Mouse (Mus musculus): ENCODE results near the gene Slc12a1.
A peak's percentile ranks its signal among the peaks of the same experiment; 100 is the strongest.
"Not testable (repeated sequence)": the region's sequence is repeated elsewhere in the genome, so short reads cannot be mapped to it uniquely, and the experiment has no call there.

The Slc12a1 gene

DNA sequence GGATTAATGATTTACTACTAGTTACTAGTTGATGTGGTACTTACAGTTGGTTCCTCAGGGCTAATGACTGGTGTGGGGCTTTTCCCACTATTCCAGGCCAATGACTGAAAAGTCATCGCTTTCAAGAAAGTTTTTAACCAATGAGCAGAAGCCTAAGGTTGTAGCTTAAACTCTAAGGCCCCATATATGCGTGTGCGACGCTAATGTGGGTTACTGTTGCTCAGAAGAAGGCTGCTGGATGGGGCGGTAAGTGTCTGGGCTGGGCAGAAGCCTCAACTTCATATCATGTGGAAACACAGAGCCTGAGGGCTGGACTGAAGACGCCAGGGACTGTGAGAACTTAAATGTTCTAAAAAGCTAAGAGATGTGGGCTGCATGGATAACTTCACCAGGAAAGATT is at the start of gene Slc12a1:
Slc12a1 (plus strand) TSS at position 118 of the 400 bp plus-strand sequence.
- DNase-seq: no peak

DNA sequence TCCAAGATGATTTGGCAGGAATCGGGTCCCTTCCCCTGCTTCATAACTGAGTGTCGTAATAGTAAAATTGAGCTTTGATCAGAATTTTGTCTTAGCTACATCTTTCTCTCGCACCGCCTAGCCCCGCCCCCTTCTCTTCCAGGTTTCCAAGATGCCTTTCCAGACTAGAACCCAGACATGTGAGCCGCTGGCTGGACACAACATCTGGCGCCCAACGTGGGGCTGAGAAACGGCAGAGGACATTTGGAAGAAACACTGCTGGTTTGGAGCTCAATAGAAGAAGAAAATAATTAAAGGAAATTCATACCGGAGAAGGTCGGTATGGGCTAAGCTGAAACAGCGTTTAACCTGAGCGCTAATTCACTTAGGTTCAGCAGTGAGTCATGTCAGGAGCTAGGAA is 47.8 kb upstream of the Slc12a1 start:
- DNase-seq: not testable (repeated sequence)

DNA sequence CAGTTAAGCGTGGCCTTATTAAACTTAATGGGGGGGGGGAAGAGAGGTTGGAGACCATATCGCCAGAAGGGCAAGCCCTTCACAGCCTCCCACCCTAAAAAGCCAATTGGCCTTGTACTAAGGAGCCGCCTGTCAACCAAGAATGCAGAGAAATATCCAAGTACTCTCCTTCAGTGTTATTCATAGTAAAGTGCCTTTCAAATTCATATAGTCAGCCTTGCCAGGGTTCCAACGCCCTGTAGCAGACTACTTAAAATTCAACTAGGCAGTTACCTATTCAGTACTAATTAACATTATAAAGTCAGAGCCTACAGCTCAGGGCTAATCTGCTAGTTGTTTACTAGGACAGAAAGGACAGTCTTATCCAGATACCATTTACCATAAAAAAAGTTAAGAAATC is 45.8 kb upstream of the Slc12a1 start:
- DNase-seq: not testable (repeated sequence)

DNA sequence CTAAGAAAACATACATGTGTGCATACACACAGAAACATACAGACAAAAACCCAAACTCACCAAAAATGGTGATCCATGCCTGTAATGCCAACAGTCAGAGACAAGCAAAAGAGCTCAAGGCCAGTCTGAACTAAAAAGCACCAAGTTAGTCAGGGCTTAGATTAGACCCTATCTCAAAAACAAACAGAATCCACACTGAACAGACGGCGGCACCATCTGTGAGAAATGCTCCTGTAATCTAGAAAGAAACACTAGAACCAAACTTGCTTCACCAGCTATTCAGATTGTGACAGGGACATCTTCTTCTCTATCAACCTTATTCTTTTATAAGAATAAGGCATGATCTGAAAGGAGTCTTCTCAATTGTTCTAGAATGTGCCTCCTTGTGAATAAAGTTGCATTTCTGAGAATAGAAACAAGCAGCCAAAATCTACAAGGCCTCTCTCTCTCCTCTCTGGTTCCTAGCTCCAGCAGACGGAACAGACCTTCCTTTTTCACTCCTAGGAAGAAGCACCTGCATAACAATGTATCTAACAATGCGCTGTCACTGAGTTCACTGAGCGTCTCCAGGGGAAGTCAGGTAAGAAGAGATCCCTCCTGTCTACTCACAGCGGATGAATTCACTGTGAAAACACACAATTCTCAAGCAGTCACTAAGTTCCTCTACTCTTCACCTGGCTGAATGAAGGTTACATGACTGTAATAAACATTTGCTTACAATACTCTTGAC is 32.8 kb upstream of the Slc12a1 start:
- no peak for DNase-seq

DNA sequence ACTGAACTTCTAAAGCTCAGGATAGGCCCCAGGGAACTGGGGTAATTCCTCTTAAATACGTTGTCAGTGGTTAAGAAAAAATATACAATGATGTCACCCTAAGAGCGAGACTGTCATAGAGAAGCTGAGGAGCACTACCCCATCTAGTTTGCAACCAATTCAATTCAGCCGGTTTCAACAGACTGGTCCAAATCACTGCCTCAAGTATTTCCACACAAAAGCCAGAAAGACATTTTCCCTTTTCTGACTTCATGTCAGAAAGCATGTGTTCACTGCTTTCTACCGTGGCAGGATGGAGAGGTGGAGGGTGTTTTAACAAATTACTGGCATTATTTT is 30.0 kb upstream of the Slc12a1 start:
- no peak for DNase-seq

DNA sequence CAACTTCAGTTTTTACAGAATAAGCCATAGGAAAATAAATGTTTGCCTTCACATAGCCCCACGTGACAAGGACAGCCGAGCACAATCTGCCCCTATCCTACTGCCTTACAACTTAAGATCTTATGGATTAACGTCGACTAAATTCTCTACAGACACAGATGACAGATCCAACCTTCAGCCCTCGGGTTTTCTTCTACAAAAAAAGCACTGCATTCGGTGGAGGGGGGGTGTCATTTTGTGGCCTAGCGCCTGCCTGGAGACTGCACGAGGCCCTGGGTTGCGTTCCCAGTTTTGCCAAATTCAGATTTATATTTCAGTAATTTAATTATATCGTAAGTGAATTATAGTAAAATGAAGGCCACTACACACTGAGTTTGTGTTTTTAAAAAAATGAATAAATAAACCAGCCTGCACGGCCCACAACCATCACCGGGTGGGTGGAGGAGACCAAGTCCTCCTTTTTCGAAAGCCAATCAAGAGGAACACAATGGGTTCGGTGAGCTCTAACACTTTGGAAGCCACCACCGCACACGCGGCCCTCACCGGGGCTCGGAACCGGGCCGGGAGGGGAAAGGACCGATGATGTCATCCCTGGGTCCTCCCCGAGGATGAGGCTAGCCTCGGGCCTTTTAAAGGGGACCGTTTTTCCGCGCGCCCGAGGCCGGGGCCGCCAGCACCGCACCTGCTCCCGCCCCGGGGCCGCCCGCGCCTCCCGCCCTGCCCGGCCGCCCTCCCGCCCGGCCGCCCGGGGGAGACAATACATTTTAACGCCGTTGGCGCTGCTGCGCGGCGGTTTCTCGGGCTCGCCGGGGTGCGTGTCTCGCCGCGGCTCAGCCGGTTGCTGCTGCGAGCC is 29.5 kb upstream of the Slc12a1 start:
- DNase-seq: peak; percentile 56

DNA sequence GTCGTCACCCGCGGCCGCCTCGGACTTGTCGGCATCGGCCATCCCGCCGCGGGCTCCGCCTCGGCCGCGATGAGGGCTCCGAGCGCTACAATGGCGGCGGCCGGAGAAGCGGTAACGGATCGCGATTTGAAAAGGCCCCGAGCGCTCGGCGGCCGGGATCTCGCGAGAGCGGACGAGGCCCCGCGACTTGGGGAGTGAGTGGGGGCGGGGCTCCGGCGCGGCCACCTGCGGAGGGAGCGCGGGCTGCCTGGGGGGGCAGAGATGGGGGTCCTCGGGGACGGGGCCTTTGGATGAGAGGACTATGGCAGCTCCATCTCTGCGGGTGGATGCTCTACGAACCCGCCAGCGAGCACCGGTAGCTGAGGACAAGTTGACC is 28.8 kb upstream of the Slc12a1 start, which contains the start of gene Myef2:
Myef2 (minus strand) TSS at position 185 of the 376 bp plus-strand sequence.
- peak; percentile 90 for DNase-seq

DNA sequence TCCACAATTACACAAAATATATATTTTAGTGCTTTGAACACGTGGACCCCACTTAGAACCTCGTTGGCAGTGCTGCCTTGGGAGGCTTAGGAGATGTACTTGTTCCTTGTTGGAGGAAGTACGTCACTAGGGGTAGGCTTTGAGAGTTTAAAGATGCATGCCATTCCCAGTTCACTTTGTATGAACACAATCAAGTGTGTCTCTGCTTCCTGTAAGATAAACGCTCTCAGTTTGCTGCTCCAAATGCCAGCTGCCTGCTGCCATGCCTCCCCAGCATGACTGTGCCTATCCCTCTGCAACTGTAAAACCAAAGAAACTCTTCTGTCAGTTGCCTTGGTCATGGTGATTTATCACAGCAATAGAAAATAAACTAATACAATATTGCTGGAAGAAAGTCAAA is 26.5 kb upstream of the Slc12a1 start:
- DNase-seq: no peak

DNA sequence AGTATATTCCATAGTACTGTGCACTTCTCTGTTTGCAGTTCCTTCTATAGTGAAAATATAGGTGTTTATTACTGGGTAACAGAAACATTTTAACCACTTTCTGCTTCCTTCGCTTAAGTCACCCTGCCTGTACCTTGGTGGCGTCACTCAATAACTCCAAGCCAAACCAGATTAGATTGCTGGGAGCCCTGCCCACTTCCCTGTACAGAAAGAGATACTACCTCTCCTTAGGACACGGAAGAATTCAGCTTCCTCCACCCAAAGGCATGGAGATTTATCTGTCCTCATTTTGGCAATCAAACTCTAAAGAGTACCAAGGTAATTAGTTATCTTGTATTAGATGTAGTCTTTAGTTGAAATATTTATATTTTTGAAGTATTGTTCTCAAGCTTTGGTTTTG is 25.5 kb upstream of the Slc12a1 start:
- no peak for DNase-seq

DNA sequence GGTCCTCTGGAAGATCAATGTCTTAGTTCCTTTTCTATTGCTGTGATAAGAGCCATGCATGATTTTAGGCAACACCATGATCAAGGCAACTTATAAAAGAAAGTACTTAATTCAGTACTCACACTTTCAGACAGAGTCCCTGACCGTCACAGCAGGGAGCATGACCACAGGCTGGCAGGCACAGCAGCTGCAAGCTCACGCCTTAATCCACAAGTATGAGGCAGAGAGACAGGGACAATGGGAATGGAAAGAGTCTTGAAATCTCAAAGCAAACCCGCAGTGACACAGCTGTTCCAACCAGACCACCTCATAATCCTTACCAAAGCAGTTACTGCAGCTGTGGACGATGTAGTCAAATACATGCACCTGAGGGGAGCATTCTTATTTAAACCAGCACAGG is 18.2 kb upstream of the Slc12a1 start:
- no peak for DNase-seq

DNA sequence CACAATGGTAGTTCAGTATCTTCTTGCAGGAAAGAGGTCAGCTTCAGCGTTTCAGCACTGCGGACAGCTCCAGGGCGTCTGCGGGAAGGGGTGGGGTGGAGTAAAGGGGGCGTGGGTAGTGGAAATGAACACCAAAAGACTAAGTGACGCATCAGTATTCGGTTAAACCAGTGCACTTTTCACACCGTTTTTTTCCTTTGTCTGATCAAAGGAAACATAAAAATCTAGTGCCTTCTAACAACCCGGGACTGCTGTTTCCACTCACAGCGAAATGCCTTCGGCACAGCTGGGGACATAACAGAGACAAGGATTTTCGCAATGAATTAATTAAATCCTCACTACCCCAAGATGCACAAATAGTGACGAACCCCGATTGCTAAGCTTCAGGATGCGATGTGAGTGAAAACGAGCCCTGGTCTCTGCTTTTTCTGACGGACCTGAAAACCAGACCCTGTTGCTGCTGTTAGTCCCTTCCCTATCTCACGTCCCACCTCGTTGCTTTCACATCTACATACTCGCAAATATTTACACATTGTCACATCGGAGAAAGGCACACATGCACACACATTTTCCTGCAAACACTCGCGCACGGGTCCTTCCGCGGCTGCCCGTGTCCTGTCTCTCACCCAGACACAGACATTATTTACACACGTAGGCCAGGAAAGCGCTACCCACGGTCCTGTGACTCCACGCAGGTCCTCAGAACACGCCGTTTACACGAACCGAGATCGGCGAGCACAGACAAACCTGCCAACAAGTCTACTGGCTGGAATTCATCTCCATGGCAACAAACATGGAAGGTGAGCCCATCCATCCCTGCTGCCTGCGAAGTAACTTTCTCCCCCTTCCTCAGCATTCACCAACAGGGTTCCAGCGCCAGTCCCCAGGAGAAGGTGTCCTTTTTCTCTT is 16.1 kb upstream of the Slc12a1 start, which contains the start of gene Ctxn2:
Ctxn2 (plus strand) TSS at position 790 of the 909 bp plus-strand sequence.
- peak; percentile 88 for DNase-seq

DNA sequence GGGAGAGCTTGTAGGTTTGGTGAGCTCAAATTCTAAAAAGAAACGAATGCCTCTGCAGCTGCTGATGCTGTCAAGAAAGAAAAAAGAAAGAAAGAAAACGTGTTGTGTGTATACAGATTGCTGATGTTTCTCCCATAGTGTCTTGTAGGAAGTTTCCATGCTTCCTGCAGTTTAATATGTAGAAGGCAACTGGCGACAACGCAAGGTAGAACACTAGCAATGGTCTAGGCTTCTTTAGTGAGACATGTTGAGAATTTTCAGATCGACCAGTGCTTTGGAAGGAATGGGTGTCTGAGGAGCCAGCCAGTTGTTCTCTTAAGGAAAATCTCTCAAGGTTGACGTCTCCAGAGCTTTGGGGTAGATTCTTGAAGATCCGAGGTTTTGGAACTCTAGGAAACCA is 15.5 kb upstream of the Slc12a1 start:
- DNase-seq: no peak

DNA sequence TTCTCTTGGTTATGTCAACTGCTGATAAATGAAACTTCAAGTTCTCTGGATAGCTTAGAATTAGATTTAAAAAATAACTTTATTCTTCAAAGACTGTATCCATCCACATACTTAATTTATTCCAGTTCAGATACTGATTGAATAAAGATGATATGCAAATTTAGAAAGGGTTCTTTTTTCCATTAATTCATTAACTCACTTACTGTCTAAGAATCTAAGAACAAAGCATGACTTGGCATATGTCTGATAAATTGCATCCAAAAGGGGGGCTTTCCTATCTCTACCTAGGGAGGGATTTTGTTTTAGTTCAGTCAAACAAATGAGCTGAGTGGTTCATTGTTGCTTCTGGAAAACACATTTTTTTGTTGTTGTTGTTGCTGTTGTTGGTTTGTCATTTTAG is 10.0 kb upstream of the Slc12a1 start:
- DNase-seq: no peak

DNA sequence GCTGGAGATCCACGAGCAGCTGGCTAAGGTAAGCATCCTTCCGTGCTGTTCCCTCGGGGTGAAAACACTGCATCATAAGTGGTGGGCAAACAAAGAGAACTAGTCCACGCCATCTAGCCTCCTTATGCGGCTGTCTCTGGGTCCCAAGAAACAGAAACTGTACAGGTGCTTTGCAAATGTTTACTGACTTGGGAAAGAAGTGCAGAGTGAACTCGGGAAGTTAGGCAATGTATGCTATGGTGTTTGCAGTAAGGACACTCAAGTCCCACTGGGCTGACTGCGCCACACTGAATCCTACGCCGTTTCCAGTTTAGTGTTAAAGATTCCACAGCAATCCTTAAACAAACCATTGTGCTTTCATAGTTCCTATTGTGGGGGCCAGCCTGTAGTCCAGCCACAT is 2.0 kb downstream of the Slc12a1 start:
- DNase-seq: no peak

DNA sequence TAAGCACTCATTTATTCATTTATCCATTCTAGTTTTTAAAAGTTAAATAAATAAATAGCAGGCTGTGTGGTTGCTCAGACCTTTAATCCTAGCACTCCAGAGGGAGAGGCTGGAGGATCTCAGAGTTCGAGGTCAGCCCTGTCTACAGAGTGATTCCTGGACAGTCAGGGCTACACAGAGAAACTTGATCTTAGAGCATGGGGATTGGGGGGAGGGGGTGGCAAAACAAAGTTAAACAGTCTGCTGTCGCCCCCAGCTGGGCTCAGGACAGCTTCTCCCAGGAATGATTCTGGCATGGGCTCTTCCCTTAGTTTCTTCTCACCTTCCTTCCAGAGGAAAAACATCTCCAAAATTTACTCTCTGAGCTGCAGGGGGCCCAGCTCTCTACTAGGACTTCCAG is 3.2 kb downstream of the Slc12a1 start:
- no peak for DNase-seq

DNA sequence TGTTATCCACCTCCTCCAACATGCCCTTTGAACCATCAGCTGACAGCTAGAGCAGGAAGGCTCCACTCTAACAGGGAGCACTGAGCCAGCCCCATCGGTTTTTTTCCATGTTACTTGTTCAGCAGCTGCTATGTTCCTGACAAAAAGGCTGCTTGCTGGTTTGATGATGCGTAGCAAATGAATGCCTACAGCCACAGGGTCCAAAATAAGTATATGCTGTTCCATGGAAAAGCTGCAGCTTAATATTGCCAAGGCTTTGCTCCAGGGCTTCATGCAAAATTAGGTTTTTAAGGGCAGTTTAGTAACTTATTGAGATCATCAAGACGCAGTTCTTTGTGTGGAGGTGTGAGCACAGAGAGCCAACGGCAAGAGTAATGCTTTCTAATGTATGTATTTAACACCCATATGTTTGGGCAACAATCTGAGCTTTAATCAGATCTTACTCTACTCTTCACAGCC is 9.7 kb downstream of the Slc12a1 start:
- no peak for DNase-seq

DNA sequence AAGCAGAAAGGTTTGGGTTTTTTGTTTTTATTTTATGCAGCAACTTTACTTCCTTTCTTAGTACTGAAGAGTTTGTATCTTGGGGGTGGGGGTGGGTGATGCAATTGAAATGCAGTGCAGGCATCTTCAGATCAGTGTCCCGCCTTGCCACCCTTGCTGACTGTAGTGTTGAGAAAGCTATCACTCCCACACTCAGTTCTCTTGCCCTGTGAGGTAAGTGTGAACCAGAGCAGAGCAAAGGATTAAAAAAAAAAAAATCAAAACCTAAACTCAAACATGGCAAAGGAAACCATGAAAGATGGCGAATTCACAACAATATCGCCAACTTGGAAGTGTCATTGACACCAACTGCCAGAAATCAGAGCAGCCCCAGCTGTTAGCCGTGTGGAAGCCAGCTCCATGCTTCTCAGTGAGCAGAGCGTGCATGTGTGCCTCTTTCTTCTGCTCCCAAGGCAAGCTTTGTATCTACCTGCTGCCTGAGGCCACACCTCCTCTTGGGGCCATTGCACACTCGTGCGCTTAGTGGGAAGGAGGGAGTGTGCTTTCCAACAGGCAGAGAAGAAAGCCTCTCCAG is 26.0 kb downstream of the Slc12a1 start:
- DNase-seq: no peak

DNA sequence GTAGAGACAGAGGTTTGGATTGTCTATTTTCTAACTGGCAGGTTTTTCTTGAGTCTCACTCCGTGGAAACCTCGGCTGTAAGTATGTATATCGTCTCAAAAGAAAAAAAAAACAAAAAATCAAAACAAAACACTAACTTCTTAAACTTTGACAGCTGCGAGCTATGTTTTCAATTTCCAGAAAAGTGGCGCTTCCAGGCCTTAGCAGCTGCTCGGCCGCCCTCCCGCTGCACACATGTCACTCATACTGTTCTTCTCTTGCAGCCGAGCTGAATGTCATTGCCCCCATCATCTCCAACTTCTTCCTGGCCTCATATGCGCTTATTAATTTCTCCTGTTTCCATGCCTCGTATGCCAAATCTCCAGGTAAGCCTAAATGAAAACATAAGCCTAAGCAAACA is 35.6 kb downstream of the Slc12a1 start:
- no peak for DNase-seq

DNA sequence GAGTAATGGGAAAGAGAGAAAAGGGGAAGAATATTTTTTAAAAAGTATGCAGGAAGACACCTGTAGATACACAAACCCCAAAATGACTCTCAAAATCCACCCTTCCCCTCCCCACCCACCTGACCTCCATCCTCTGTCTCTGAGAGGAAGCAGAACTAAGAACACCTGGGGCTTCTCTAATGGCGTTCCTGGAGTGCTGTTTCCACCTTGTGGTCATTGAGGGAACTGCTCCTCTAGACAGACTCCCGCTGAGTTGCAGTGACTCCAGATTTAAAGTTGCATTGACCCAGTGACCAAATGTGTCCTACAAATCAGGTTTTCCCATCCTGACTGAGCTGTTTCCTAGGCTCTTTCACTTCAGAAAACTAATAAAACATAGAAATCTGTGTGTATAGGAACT is 36.9 kb downstream of the Slc12a1 start:
- DNase-seq: peak; percentile 65

DNA sequence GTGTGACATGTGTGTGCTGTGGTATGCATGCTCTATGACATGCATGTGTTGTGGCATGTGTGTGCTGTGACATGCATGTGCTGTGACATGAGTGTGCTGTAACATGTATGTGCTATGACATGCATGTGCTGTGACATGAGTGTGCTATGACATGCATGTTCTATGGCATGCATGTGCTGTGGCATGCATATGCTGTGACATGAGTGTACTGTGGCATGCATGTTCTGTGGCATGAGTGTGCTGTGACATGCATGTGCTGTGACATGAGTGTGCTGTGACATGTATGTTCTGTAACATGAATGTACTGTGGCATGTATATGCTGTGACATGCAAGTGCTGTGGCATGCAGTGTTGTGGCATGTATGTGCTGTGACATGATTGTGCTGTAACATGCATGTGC is 40.6 kb downstream of the Slc12a1 start:
- DNase-seq: no peak

DNA sequence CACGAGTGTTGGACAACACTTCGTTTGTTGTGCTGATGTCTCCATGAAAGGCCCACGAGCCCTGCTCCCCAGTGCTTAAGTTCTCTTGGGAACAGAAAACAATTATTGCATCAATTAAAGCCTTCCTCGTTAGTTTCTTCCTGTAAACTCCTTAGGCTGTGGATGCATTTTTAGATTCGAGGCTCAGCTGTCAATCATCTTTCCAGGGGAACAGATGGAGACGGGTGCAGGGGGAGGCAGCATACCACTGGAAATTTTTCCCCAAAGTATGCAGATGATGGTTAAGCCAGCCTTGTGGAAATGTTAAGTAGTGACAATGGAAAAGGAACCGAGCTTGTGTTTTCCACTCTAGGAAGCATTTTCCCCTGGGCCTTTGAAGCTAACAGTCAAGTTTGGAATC is 44.5 kb downstream of the Slc12a1 start:
- DNase-seq: no peak

DNA sequence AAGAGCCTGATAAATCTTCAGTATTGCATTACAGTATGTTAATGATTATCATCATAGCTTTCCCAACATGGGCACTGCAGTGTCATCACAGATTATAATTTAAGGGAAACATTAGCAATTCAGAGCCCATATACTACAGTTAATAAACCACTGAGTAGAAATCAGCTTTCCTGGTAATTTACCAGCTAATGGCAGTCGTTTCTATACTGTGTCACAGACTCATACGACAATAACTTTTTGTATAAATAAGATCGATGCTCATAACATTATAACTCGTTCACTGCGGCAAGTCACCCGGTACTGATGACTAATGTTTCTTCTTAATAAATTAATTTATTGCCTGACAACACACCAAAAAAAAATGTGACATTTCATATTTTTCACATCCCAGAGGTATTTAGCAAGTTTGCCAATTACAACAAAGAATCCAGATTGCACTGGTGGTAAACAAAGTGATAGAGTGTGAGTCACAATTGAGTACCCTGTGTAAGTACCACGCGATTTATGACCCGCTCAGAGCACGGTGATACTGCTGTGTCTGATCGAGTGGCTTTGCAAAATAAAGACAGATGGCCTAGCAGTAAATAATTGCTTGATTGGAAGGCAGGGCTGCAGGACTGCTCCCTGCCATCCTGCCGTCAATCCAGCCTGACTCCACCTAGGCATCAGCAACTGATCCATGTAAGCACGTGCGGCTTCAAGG is 56.7 kb downstream of the Slc12a1 start:
- DNase-seq: no peak
